Mouse (Mus musculus) spleen, postnatal 14 days (tissue): ENCODE data around the gene Hmx3.

ENCODE experiments used
- DNase-seq, 2 experiments: peaks; one replicate each; pipeline ENCODE4 v3.0.0; 2021 to 2022; ENCODE audit warnings: low spot score in 2 of 2

Hmx3 gene

DNA sequence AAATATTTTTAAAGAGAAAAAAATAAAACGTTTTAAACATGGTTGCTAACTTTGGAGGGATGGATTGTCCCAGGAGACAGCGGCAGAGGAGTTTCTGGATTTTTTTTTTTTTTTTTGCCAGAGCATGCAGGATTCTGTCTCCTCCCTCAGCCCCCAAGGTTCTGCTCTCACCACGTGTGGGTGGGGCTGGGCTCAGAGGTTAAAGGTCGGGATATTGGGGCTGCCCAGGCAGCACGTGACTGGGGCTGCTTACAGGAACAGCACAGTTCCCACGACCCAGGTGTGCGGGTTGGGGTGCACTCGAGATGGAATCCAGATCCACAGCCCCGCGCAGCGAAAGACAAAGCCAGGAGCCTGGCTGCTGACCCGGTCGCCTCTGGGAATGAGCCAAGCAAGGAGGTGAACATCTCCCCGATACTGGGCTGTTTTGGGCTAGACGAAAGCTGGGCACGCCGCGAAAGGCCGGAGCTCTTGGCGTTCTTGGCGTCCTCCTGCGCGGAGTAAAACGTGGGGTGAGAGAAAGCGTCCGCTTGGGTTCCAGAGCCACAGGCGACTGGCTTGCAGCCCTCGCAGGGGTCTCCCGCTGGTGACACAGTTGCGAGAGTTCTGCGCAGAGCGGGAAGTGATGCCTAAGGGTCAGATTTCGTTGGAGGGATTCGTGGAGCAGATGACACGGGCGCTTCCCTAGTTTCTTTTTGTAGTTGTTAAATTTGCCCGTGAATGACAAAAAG is 14.0 kb downstream of the Hmx3 start:
- DNase-seq, result no peak

DNA sequence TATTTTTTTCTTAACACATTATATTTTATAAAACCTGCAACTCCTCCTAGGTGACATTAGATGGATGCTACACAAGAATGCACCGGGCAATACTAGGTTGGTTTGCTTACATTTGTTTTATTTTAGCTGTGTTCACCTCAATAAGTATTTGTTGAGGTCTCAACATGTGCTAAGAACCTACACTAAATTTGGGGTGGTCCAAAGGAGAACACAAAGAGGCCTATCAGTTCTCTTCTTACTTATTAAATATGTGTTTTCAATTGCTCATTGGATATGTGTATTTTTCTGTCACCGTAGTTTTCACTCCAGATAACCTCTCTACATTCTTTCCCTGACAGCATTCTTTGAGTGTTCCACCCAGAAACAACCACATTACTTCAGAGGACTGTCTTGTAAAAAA is 15.1 kb downstream of the Hmx3 start:
- no peak for DNase-seq

DNA sequence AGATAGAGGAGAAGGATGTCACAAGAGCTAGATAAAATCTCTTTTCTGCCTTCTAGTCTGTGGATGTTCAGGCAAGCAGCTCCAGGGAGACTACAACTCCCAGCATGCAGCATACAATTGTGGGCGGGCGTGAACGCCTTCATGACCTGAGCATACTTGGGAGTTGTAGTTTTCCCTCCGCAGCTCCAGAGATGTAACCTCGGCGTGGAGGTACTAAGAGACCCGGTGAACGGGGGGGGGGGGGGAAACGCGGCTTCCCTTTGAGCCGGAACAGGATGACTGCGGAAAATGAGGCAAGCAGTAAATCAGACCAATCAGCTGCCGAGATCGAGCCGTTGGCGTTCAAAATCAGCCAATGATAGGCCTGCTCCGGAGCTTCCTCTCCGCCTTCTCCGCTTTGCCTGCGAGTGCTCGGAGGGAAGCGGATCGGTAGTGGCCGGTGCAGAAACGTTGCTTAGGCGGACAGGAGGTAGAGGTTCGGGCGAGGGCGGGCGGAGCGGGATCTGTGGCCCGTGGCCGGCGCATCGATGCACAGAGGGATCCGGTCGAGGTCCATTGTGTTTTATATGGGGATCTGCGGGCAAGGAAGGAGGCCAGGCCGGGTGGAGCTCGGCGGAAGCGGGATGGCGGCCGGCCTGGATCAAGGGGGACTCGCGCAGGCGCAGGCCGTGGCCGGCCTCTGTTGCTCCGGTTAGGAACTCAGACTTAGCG is 17.5 kb downstream of the Hmx3 start, which contains the start of gene Bub3:
Gene Bub3 (plus strand): TSS at position 237 of the 711 bp plus-strand sequence.
- peak; percentile 73 to 83 for DNase-seq

DNA sequence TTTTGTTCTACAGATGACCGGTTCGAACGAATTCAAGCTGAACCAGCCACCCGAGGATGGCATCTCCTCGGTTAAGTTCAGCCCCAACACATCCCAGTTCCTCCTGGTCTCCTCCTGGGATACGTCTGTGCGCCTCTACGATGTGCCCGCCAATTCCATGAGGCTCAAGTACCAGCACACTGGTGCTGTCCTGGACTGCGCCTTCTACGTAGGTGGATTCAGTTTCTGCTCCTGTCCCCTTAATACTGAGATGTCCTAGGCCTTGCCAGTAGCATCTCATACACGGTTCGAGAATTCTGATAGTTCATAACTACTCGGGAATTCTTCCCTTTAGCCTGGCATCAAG is 18.0 kb downstream of the Hmx3 start:
- no peak for DNase-seq

DNA sequence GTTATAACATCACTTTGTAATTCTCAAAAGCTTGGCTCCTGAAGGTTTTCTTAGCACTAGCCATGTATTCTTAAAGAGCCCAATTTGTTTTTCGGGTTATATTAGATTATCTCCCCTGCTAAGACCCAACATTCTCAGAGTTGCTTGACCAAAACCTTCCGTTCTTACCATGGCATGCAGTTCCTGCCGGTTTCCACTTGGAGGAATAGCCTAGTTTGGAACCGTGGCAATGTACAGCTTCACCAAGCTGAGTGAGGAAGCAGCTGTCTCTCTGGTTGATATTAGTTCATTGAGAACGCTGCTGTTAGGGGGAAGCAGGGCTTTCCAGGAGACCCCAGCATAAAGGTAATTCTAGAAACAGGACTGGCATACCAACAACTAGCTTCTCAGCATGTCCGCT is 32.6 kb downstream of the Hmx3 start:
- no peak for DNase-seq

DNA sequence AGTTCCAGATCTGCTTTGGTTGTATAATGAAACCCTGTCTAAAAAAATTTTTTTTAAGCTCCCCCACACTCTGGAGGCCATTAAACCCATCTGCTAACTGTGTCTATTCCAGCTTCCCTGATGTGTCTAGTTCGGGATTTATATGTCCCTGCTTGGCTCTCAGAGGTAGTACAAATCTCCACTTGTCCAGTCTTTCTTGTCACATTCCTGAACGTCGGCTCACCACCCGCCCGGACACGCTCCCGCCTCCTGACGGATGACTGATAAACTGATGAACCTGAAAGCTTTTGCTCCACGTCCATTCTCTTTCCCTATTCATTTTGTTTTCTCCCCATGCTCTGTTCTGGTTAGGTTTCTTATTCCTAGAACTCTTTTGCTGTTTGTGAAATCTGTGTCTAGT is 39.5 kb downstream of the Hmx3 start:
- DNase-seq, result no peak

DNA sequence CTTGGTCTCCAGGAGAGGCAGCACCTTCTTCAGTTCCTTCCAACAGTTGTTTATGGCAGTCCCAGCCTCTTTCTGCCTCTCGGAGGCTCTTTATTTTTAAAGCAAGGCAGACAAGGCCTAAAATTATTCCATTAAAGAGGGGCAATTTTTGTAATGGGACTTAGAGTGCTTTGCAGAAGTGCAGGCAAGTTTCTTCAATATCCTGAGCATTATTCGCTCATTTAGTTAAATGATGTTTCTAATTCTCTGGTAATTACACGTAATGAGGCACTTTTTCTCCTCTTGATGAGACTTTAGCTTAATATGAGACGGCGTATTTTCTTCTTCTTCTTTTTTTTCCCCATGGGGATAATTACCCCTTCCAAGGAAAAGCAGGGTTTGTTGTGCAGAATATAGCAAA is 42.9 kb downstream of the Hmx3 start:
- no peak for DNase-seq
